Mouse (Mus musculus) limb, embryonic 12.5 days (tissue): ENCODE measurements at regions not wholly inside any gene's neighbourhood (a gene's known extent, or its start where the extent isn't known, plus 50 kb on each side); places are given as distances from the start of the nearest gene placed in this dataset.

Experiments used
- ATAC-seq: fragments of 200-750 bp; cut with Nextera tagmentation; 2 replicates; pipeline ENCODE4 v1.8.0; 2017; ENCODE audit warnings: low read depth, moderate TSS enrichment; ENCODE audit not compliant: insufficient number of reproducible peaks, insufficient read depth, low FRiP score, low TSS enrichment
- H3K27ac ChIP-seq: fragments of 300-500 bp; sonication (generic); 2 replicates; pipeline ENCODE4 v1.5.1; 2016; ENCODE audit warnings: mild to moderate bottlenecking, moderate library complexity
- H3K27me3 ChIP-seq: fragments of 300-500 bp; sonication (generic); 2 replicates; pipeline ENCODE4 v1.6.1; 2016; ENCODE audit warnings: mild to moderate bottlenecking, moderate library complexity
- H3K36me3 ChIP-seq: fragments of 300-500 bp; sonication (generic); 2 replicates; pipeline ENCODE4 v1.6.1; 2016; ENCODE audit warnings: mild to moderate bottlenecking, moderate library complexity
- H3K4me1 ChIP-seq: fragments of 300-500 bp; sonication (generic); replicated peaks from 2 replicates; pipeline ENCODE4 v1.6.1; 2016
- H3K4me2 ChIP-seq: fragments of 300-500 bp; sonication (generic); 2 replicates; pipeline ENCODE4 v1.6.1; 2016; ENCODE audit warnings: mild to moderate bottlenecking, moderate library complexity
- H3K4me3 ChIP-seq: fragments of 300-500 bp; sonication (generic); replicated peaks from 2 replicates; pipeline ENCODE4 v1.5.1; 2016; ENCODE audit warnings: mild to moderate bottlenecking
- H3K9ac ChIP-seq: fragments of 300-500 bp; sonication (generic); replicated peaks from 2 replicates; pipeline ENCODE4 v1.6.1; 2016; ENCODE audit warnings: mild to moderate bottlenecking, moderate library complexity
- H3K9me3 ChIP-seq: fragments of 300-500 bp; sonication (generic); 2 replicates; pipeline ENCODE4 v1.6.1; 2016; ENCODE audit warnings: mild to moderate bottlenecking, moderate library complexity
- WGBS: fragments of 180-500 bp; shearing (Covaris S2); methylation state at CpG from one replicate; pipeline ENCODE4 v1.1.7; 2016; 5-methylcytosine and 5-hydroxymethylcytosine counted together

DNA sequence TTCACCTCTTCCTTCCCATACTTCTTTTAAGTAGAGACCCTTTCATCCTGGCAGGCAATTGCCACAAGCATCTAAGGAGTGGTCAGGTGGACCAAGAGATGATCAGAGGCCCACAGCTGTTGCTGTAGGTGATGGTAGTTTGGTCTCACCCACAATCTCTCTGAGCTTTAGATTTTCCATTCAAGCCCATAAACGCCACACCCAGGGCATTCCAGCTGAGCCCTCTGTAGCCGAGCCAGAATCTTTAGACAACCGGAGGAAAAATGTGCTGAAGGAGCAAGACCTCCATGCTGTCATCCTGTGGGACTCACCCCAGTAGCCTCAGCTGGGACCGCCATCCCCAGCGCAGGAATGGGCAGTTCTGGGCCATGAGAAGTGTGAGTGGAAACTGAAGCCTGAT, 93.7 kb upstream of the Dlx2 start:
- Histone ChIP-seq H3K4me3 (no peak overlapping the region), H3K4me2 (no peak overlapping the region), H3K4me1 (0 out of 2 replicates have a peak, but pooled peaks cover 3% of the 10 kb centered on the region), H3K27me3 (0 out of 2 replicates have a peak, but pooled peaks cover 3% of the 10 kb centered on the region), H3K36me3 (no peaks in the 10 kb centered on the region), H3K9ac (no peak overlapping the region), H3K27ac (no peak overlapping the region), H3K9me3 (peaks cover 6% of the 10 kb centered on the region)
- WGBS = 93% methylated on average over 5 of the region's 5 CpGs
- ATAC-seq = no peak

DNA sequence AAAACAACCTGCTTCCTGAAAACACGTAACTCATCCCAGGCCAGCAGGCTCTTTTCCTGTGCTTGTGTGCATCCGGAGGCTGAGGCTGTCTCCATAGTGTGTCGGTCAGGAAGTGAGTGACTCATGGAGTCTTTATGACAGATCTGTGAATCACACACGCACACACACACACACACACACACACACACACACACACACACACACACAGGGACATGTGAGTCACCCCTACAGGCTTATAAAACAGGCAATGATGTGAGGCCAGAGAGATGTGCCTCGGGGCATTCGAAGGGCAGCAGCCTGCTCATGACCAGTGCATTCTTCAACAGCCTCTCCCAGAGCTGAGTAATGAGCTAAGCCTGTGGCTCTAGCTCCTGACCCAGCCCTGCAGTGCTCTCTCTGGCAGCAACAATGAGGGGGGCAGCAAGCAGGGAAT, 97.5 kb upstream of the Dlx2 start:
- Histone ChIP-seq H3K4me1 (peaks cover 8% of the 10 kb centered on the region; the same call in 1 of the 2 replicates), H3K9me3 (peaks cover 6% of the 10 kb centered on the region), H3K27ac (no peak overlapping the region), H3K36me3 (no peaks in the 10 kb centered on the region), H3K9ac (no peak overlapping the region), H3K4me2 (no peak overlapping the region), H3K27me3 (0 out of 2 replicates have a peak, but pooled peaks cover 4% of the 10 kb centered on the region), H3K4me3 (no peak overlapping the region)
- ATAC-seq = no peak
- WGBS = 69% methylated on average over 6 of the region's 6 CpGs

DNA sequence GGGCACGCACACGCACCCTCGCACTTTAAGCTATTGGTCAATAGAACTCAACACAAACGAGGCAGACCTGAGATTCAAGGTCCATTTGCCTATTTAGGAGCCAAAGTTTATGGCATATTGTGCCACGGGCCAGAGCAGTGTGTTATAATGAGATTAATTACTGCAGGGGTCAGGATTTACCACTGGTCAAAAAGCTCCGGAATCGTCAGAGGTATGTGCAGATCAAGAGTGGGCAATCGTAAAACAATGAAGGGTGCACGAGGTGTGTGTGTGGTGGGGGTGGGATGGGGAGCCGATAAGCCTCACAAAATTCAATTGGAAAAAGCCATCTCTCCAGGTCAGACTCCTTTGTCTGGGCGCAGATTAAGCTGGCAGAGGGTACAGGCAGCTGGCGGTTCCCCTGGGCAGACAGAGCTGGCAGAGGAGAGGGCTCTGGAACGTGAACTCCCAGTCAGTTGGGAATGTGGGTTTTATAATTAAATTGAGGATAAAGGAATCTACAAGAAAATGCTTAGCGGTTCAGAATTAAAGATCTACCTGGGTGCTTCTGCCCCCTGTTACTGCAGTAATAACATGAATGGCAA, 97.4 kb upstream of the Itga6 start:
- Histone ChIP-seq H3K27me3 (0 out of 2 replicates have a peak, but pooled peaks cover 4% of the 10 kb centered on the region), H3K36me3 (no peaks in the 10 kb centered on the region), H3K4me2 (no peak overlapping the region), H3K27ac (no peak overlapping the region), H3K4me3 (no peak overlapping the region), H3K9ac (no peak overlapping the region), H3K9me3 (no peaks in the 10 kb centered on the region), H3K4me1 (peaks cover 19% of the 10 kb centered on the region)
- no peak for ATAC-seq
- 60% methylated on average over 14 of the region's 14 CpGs for WGBS

GRCm38 (mm10) chr2:71651662-71652061, 93.8 kb upstream of the Itga6 start:
- Histone ChIP-seq H3K9me3 (no peaks in the 10 kb centered on the region), H3K27me3 (no peaks in the 10 kb centered on the region), H3K27ac (no peak overlapping the region), H3K9ac (no peak overlapping the region), H3K4me3 (no peak overlapping the region), H3K4me1 (peaks cover 30% of the 10 kb centered on the region), H3K36me3 (no peaks in the 10 kb centered on the region), H3K4me2 (0 out of 2 replicates have a peak overlapping the region, but pooled peaks have one; percentile 8)
- ATAC-seq = no peak
- WGBS = 27% methylated on average over 2 of the region's 2 CpGs

DNA sequence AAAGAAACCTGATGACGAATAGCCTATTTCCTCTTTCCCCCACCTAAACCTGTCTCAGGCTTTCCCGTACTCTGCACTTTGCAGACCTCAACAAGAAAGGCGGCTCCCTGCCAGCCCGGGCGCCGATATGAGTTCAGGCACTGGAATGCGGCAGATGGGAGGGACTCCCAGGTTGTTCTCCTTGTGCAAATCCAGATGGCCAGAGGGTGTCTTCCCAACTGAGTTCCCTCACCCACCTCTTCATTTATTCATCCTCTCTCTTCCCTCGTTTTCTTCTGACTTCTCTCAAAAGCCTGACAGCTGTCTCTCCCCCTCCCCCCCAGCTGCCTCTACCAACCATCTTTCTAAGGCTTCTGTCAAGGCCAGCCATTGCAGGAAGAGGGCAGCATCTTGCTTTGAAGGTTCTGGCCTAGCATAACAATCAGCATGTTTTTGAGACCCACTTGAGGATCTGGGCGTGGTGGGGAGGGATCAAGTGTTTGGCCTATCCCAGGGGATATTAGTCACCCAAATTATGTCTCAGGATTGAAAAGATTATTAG, 93.1 kb upstream of the Itga6 start:
- H3K27me3 ChIP-seq = no peaks in the 10 kb centered on the region
- 10% methylated on average over 9 of the region's 9 CpGs for WGBS
- H3K27ac ChIP-seq = no peak overlapping the region
- no peaks in the 10 kb centered on the region for H3K36me3 ChIP-seq
- peak overlapping the region; percentile 8; the same call in 1 of the 2 replicates for H3K4me2 ChIP-seq
- no peak for ATAC-seq
- H3K9me3 ChIP-seq = no peaks in the 10 kb centered on the region
- H3K4me3 ChIP-seq = no peak overlapping the region
- peaks cover 30% of the 10 kb centered on the region for H3K4me1 ChIP-seq
- no peak overlapping the region for H3K9ac ChIP-seq

- Histone ChIP-seq H3K4me3 (no peak overlapping the region), H3K9ac (no peak overlapping the region), H3K4me2 (0 out of 2 replicates have a peak overlapping the region, but pooled peaks have one; percentile 60), H3K27me3 (no peaks in the 10 kb centered on the region), H3K27ac (0 out of 2 replicates have a peak overlapping the region, but pooled peaks have one; percentile 69), H3K4me1 (peaks cover 29% of the 10 kb centered on the region), H3K9me3 (no peaks in the 10 kb centered on the region), H3K36me3 (no peaks in the 10 kb centered on the region)
- ATAC-seq = 0 out of 2 replicates have a peak, but pooled peaks have one; percentile 29
- WGBS = 17% methylated on average over 8 of the region's 8 CpGs
Measured at GRCm38 (mm10) chr2:71654817-71655503, 90.5 kb upstream of the Itga6 start.

DNA sequence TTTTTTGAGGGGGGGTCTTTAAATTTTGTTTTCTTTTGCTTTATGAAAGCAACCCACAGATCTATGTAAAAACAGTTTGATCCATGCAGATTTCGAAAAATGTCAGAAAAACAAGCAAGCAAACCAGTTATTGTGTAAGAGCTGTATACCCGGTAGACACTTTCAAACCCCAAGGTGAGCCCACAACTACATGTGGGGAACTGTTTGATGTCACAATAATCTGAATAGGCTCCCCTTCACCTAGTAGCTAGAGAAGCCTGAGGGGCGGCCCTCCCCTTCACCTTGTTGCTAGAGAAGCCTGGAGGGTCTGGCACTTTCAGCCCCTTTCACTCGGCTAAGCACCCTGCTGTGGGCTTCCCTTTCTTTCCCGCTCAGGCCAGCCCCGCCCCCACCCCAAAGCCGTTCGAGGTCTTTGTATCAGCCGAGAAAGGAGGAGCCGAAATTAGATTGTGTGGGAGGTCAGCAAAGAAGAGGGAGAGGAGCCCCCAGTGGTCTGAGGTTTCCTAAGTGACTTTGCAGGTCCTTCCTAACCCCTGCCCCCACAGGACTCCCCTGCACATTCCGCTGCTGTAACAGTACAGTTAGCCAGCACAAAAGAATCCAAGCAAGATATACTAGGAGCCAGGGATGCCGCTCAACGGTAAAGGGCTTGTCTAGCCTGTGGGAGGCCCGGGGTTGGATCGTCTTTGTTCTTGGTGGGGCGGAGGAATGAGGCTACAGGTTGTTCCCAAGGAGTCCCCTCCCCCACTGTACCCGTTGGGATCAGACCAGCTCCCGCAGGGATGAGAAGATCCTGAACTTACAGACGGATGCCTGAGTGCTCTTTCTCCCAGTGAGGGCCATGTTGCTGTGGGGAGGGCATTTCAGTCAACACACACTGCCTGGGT, 89.7 kb upstream of the Itga6 start:
- Histone ChIP-seq H3K4me1 (peaks cover 32% of the 10 kb centered on the region), H3K27ac (peak overlapping the region; percentile 69), H3K27me3 (no peaks in the 10 kb centered on the region), H3K4me3 (peak overlapping the region; percentile 36), H3K9ac (peak overlapping the region; percentile 58), H3K4me2 (peak overlapping the region; percentile 60), H3K9me3 (no peaks in the 10 kb centered on the region), H3K36me3 (no peaks in the 10 kb centered on the region)
- peak; percentile 72 for ATAC-seq
- WGBS = 2% methylated on average over 19 of the region's 19 CpGs

- Histone ChIP-seq H3K9ac (no peak overlapping the region), H3K36me3 (no peaks in the 10 kb centered on the region), H3K4me2 (peak overlapping the region; percentile 60; the same call in 1 of the 2 replicates), H3K4me3 (no peak overlapping the region), H3K27me3 (no peaks in the 10 kb centered on the region), H3K9me3 (no peaks in the 10 kb centered on the region), H3K4me1 (peaks cover 30% of the 10 kb centered on the region), H3K27ac (no peak overlapping the region)
- 60% methylated on average over 8 of the region's 8 CpGs for WGBS
- ATAC-seq = no peak
Measured at GRCm38 (mm10) chr2:71656611-71657244, 88.7 kb upstream of the Itga6 start.

- H3K4me3 ChIP-seq = no peak overlapping the region
- H3K9ac ChIP-seq = no peak overlapping the region
- H3K27ac ChIP-seq = no peak overlapping the region
- no peaks in the 10 kb centered on the region for H3K9me3 ChIP-seq
- H3K27me3 ChIP-seq = no peaks in the 10 kb centered on the region
- 0 out of 2 replicates have a peak, but pooled peaks cover 7% of the 10 kb centered on the region for H3K4me1 ChIP-seq
- H3K4me2 ChIP-seq = no peak overlapping the region
- H3K36me3 ChIP-seq = no peaks in the 10 kb centered on the region
- no peak for ATAC-seq
Measured at GRCm38 (mm10) chr2:71661438-71661837, 84.0 kb upstream of the Itga6 start.

DNA sequence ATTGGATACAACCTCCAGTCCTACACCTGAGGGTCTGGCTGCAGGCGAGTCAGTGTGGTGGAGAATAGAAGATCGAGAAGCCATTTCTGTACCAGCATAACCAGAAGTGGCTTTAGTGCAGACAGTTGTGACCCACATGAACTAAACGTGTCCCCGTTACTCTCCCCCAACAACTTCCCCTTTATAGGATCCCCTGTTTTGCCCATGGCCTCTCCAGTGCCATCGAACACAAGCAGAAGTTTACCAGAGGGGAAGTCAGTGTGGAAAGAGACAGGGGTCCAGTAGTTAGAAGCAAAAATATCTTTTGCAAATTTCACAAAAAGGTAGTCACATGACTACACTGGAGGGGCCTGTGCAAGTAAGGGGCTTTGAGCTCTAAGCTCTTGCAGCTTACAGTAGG, 83.4 kb upstream of the Itga6 start:
- H3K4me1 ChIP-seq = 0 out of 2 replicates have a peak, but pooled peaks cover 7% of the 10 kb centered on the region
- no peak overlapping the region for H3K4me2 ChIP-seq
- H3K9me3 ChIP-seq = no peaks in the 10 kb centered on the region
- H3K4me3 ChIP-seq = no peak overlapping the region
- no peaks in the 10 kb centered on the region for H3K36me3 ChIP-seq
- H3K9ac ChIP-seq = no peak overlapping the region
- no peaks in the 10 kb centered on the region for H3K27me3 ChIP-seq
- no peak overlapping the region for H3K27ac ChIP-seq
- WGBS = 91% methylated on average over 5 of the region's 5 CpGs
- ATAC-seq = no peak
